Mouse (Mus musculus): ENCODE measurements at regions not wholly inside any gene's neighbourhood (a gene's known extent, or its start where the extent isn't known, plus 50 kb on each side); places are given as distances from the start of the nearest gene placed in this dataset.

GRCm38 (mm10) chr2:51566554-51567246 is 60.6 kb upstream of the Tas2r134 start:
- Histone ChIP-seq H3K4me3 (replicated peaks) (no peak overlapping the region), H3K27me3 (replicated peaks) (no peaks in the 10 kb centered on the region), H3K4me1 (peaks cover 8% of the 10 kb centered on the region; the same call in 1 of the 2 replicates), H3K9ac (replicated peaks) (no peak overlapping the region), H3K36me3 (no peaks in the 10 kb centered on the region), H3K4me2 (no peak overlapping the region), H3K27ac (replicated peaks) (no peak overlapping the region), H3K9me3 (replicated peaks) (no peaks in the 10 kb centered on the region)
- no peak for ATAC-seq (ENCODE audit: low FRiP score)
- WGBS, result 78% methylated on average over 7 of the region's 7 CpGs

GRCm38 (mm10) chr2:51563881-51564280 is 63.4 kb upstream of the Tas2r134 start:
- ATAC-seq (ENCODE audit: low FRiP score), result no peak
- Histone ChIP-seq H3K4me2 (no peak overlapping the region), H3K36me3 (no peaks in the 10 kb centered on the region), H3K4me3 (replicated peaks) (no peak overlapping the region), H3K27me3 (replicated peaks) (no peaks in the 10 kb centered on the region), H3K27ac (replicated peaks) (no peak overlapping the region), H3K4me1 (peaks cover 8% of the 10 kb centered on the region; the same call in 1 of the 2 replicates), H3K9me3 (replicated peaks) (no peaks in the 10 kb centered on the region), H3K9ac (replicated peaks) (no peak overlapping the region)
- whole genome bisulfite sequencing, result 63% methylated on average over 5 of the region's 5 CpGs

- Histone ChIP-seq H3K4me3 (replicated peaks) (no peak overlapping the region), H3K9ac (replicated peaks) (no peak overlapping the region), H3K4me1 (peaks cover 8% of the 10 kb centered on the region; the same call in 1 of the 2 replicates), H3K4me2 (no peak overlapping the region), H3K9me3 (replicated peaks) (no peaks in the 10 kb centered on the region), H3K27me3 (replicated peaks) (no peaks in the 10 kb centered on the region), H3K36me3 (no peaks in the 10 kb centered on the region), H3K27ac (replicated peaks) (no peak overlapping the region)
- no peak for ATAC-seq (ENCODE audit: low FRiP score)
- 76% methylated on average over 1 of the region's 1 CpGs for WGBS
Observed at GRCm38 (mm10) chr2:51563240-51563639, 64.1 kb upstream of the Tas2r134 start.

DNA sequence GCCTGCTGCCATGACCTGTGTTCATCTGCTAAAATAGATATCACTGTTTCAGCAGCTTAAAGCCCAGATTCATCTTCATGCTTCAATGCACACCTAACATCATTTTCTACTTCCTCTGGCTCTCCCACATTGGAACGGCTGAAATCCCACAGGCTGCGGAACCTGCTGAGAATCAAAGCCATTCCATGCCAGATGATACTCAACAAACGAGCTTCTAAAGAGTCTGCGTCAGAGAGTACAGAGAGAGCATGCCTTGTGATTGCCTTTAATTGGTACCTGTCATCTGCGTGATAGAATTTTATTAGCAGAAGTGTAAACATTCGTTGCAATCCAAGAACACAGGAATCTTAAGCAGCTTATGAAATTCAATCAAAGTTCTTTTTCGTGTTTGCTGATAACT is 76.4 kb upstream of the Tas2r134 start:
- no peak overlapping the region for H3K4me2 ChIP-seq
- no peaks in the 10 kb centered on the region for H3K4me1 ChIP-seq
- ATAC-seq (ENCODE audit: low FRiP score), result no peak
- H3K9ac ChIP-seq (replicated peaks), result no peak overlapping the region
- H3K27me3 ChIP-seq (replicated peaks), result no peaks in the 10 kb centered on the region
- no peaks in the 10 kb centered on the region for H3K36me3 ChIP-seq
- no peaks in the 10 kb centered on the region for H3K9me3 ChIP-seq (replicated peaks)
- H3K4me3 ChIP-seq (replicated peaks), result no peak overlapping the region
- WGBS, result 48% methylated on average over 7 of the region's 7 CpGs
- H3K27ac ChIP-seq (replicated peaks), result no peak overlapping the region

- Histone ChIP-seq H3K4me2 (no peak overlapping the region), H3K27ac (replicated peaks) (no peak overlapping the region), H3K9ac (replicated peaks) (no peak overlapping the region), H3K36me3 (no peaks in the 10 kb centered on the region), H3K4me3 (replicated peaks) (no peak overlapping the region), H3K27me3 (replicated peaks) (no peaks in the 10 kb centered on the region), H3K9me3 (replicated peaks) (no peaks in the 10 kb centered on the region), H3K4me1 (no peaks in the 10 kb centered on the region)
- no peak for ATAC-seq (ENCODE audit: low FRiP score)
- 95% methylated on average over 5 of the region's 5 CpGs for WGBS
Observed at GRCm38 (mm10) chr2:51549125-51549524, 78.2 kb upstream of the Tas2r134 start.

- no peaks in the 10 kb centered on the region for H3K9me3 ChIP-seq (replicated peaks)
- ATAC-seq (ENCODE audit: low FRiP score), result no peak
- H3K9ac ChIP-seq (replicated peaks), result no peak overlapping the region
- 77% methylated on average over 3 of the region's 3 CpGs for WGBS
- H3K4me3 ChIP-seq (replicated peaks), result no peak overlapping the region
- no peaks in the 10 kb centered on the region for H3K4me1 ChIP-seq
- no peaks in the 10 kb centered on the region for H3K36me3 ChIP-seq
- H3K4me2 ChIP-seq, result no peak overlapping the region
- H3K27me3 ChIP-seq (replicated peaks), result no peaks in the 10 kb centered on the region
- H3K27ac ChIP-seq (replicated peaks), result no peak overlapping the region
Observed at GRCm38 (mm10) chr2:51546181-51546580, 81.1 kb upstream of the Tas2r134 start.

DNA sequence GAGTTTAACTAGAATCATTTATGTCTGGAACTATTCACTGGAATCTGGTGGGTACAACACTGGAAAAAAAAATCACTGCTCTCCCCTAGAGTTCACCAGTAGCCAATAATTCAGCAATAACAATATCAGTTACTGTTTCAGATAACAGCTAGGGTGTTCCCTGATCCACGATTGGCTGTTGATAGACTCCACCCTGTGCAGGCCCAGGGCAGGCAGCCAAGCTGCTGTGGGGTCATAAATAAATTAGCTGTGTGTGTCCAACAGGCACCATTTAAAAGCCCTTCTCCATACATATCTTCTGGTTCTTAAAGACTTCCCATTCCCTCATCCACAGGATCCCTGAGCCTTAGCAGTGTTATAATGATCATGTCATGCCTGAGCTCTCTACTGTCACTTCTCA is 83.4 kb upstream of the Tas2r134 start:
- H3K9me3 ChIP-seq (replicated peaks), result no peaks in the 10 kb centered on the region; the same call in 1 of the 2 replicates
- no peak overlapping the region for H3K27ac ChIP-seq (replicated peaks)
- 0 out of 2 replicates have a peak, but pooled peaks cover 4% of the 10 kb centered on the region for H3K4me1 ChIP-seq
- H3K9ac ChIP-seq (replicated peaks), result no peak overlapping the region
- no peaks in the 10 kb centered on the region for H3K36me3 ChIP-seq
- no peak overlapping the region for H3K4me2 ChIP-seq
- no peak overlapping the region for H3K4me3 ChIP-seq (replicated peaks)
- ATAC-seq (ENCODE audit: low FRiP score), result no peak
- WGBS, result 53% methylated on average over 1 of the region's 1 CpGs
- no peaks in the 10 kb centered on the region for H3K27me3 ChIP-seq (replicated peaks)

DNA sequence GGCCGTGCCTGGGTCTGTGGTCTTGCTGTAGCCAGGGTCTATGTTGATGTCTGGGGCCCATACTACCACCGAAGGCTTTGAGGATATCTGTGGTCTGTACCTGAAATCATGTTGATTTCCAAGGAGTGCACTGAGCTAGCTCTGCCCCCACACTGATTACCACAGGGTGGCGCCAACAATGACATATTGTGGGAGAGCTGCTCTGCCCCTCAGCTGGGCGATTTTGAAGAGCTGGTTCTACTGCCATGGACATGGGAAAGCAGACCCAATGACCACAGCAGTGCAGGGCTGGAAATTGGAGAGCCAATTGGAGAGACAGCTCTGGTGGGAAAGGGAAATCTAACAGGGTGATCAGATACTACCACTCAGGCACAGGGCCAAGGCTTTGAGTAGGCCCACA is 85.0 kb upstream of the Tas2r134 start:
- Histone ChIP-seq H3K4me1 (0 out of 2 replicates have a peak, but pooled peaks cover 4% of the 10 kb centered on the region), H3K36me3 (no peaks in the 10 kb centered on the region), H3K4me3 (replicated peaks) (no peak overlapping the region), H3K9me3 (replicated peaks) (no peaks in the 10 kb centered on the region; the same call in 1 of the 2 replicates), H3K9ac (replicated peaks) (no peak overlapping the region), H3K27me3 (replicated peaks) (no peaks in the 10 kb centered on the region), H3K4me2 (no peak overlapping the region), H3K27ac (replicated peaks) (no peak overlapping the region)
- 88% methylated on average over 4 of the region's 4 CpGs for WGBS
- no peak for ATAC-seq (ENCODE audit: low FRiP score)

- Histone ChIP-seq H3K9me3 (replicated peaks) (no peaks in the 10 kb centered on the region), H3K27me3 (replicated peaks) (no peaks in the 10 kb centered on the region), H3K4me2 (no peak overlapping the region), H3K4me3 (replicated peaks) (no peak overlapping the region), H3K9ac (replicated peaks) (no peak overlapping the region), H3K36me3 (no peaks in the 10 kb centered on the region), H3K4me1 (0 out of 2 replicates have a peak, but pooled peaks cover 3% of the 10 kb centered on the region), H3K27ac (replicated peaks) (no peak overlapping the region)
- WGBS, result 81% methylated on average over 11 of the region's 11 CpGs
- ATAC-seq (ENCODE audit: low FRiP score), result no peak
Observed at GRCm38 (mm10) chr2:51532709-51533414, 94.4 kb upstream of the Tas2r134 start.

DNA sequence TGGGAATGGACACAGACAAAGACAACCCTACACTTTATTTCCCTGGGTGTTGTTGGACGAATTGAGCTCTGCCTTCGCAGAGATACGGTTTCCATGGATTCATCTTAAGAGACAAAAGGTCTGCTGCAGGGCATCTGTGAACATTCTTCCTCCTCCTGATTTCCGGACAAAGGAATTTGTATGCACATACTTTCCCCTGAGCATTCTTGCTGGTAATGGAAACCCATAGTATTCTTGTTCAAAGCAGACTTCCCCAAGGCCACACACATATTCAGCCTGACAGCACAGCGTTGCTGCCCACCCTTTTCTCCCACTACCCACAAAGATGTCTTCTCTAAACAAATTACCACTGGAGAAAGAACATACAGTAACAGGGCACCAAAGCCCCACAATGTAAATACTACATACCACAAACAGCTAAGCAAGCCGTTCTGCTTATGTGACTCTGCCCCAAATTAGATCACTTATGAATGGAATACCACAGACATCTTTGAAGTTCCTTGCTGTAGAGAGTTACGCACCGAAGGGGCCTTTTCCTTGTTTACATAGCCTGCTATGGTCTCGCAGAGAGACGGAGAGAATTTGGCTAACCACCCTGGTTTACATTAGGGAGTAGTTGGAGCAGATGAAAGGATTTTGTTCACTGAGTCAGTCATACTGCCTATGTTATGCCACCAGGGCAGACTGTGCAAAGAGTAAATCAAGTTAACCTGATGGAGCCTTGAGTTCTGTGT is 96.0 kb upstream of the Tas2r134 start:
- no peaks in the 10 kb centered on the region for H3K27me3 ChIP-seq (replicated peaks)
- no peaks in the 10 kb centered on the region for H3K36me3 ChIP-seq
- no peak overlapping the region for H3K4me2 ChIP-seq
- no peak overlapping the region for H3K9ac ChIP-seq (replicated peaks)
- ATAC-seq (ENCODE audit: low FRiP score), result no peak
- no peak overlapping the region for H3K27ac ChIP-seq (replicated peaks)
- 0 out of 2 replicates have a peak, but pooled peaks cover 3% of the 10 kb centered on the region for H3K4me1 ChIP-seq
- H3K9me3 ChIP-seq (replicated peaks), result no peaks in the 10 kb centered on the region
- WGBS, result 42% methylated on average over 10 of the region's 10 CpGs
- H3K4me3 ChIP-seq (replicated peaks), result no peak overlapping the region

- Histone ChIP-seq H3K4me1 (no peaks in the 10 kb centered on the region), H3K9ac (replicated peaks) (no peak overlapping the region), H3K36me3 (no peaks in the 10 kb centered on the region), H3K27me3 (replicated peaks) (no peaks in the 10 kb centered on the region), H3K9me3 (replicated peaks) (no peaks in the 10 kb centered on the region), H3K27ac (replicated peaks) (no peak overlapping the region), H3K4me3 (replicated peaks) (no peak overlapping the region), H3K4me2 (no peak overlapping the region)
- ATAC-seq (ENCODE audit: low FRiP score), result no peak
- 92% methylated on average over 3 of the region's 3 CpGs for WGBS
Observed at GRCm38 (mm10) chr2:51522766-51523165, 104.5 kb upstream of the Tas2r134 start.

Measured in neural tube, embryonic 15.5 days (tissue).